Mouse (Mus musculus) heart, adult 2 months (tissue): ENCODE measurements around the gene Ovca2.

Source experiments
- CTCF ChIP-seq: fragments of 200-600 bp; IDR thresholded peaks from 2 replicates; pipeline ENCODE4 v1.8.1; 2022; ENCODE audit warnings: antibody characterized with exemption, mild to moderate bottlenecking, moderate library complexity
- POLR2A ChIP-seq: fragments of 200-500 bp; IDR thresholded peaks from 2 replicates; pipeline ENCODE4 v1.6.1; 2011; ENCODE audit warnings: mild to moderate bottlenecking, low read depth, low read length, control low read depth; ENCODE audit not compliant: insufficient read depth

DNA sequence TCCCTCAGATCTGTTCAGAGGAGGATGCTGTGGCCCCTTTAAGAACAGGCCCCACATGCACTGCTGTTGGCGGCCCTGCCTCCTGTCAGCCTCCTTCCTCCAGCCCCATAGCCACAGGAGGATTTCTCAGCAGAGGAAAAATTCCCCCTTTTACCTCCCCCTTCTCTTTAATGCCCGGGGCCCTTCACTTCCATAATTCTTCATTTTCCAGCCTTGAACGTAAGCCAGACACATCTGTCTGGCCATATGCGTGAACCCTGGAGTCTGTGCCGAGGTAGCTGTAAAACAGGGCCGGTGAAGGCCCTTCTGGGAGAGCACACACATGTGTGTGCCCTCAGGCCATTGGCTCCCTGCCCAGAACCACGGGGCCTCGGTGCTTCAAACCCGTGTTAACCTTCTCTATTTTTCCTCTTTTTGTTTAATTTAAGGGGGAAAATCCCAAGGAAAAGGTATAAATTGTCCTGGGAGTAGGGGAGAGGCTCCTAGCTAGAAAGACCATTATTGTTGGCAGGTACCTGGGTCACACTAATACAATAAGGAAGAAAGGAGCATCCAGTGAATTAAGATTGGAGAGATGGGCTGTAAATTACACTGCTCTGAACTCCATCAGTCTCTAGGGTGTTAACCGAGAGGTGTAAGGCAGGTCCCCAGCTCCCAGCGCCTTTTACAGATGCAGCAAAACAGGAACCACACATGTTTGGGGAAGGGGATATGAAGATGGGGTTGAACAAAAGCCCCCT lies 31.4 kb downstream of the Ovca2 start:
- TF ChIP-seq POLR2A (no peak), CTCF (no peak)
